Mouse (Mus musculus) layer of hippocampus, adult 9-10 months (tissue): ENCODE results near the gene Ncoa7.
A peak's percentile ranks its signal among the peaks of the same experiment; 100 is the strongest.
"Not testable (repeated sequence)": the region's sequence is repeated elsewhere in the genome, so short reads cannot be mapped to it uniquely, and the experiment has no call there.

ENCODE experiments used
- DNase-seq: peaks from one replicate; pipeline ENCODE4 v3.0.0; 2022; ENCODE audit warnings: low spot score

Gene Ncoa7

GRCm38 (mm10) chr10:30660564-30661328 is 142.4 kb downstream of the Ncoa7 start:
- peak; percentile 8 for DNase-seq

GRCm38 (mm10) chr10:30655655-30656054 is 147.5 kb downstream of the Ncoa7 start:
- DNase-seq: no peak

GRCm38 (mm10) chr10:30647681-30648080 is 155.4 kb downstream of the Ncoa7 start:
- DNase-seq: no peak

- no peak for DNase-seq
These were observed 164.9 kb downstream of the Ncoa7 start for GRCm38 (mm10) chr10:30638216-30638615.

GRCm38 (mm10) chr10:30636474-30637154 is 166.5 kb downstream of the Ncoa7 start:
- not testable (repeated sequence) for DNase-seq

GRCm38 (mm10) chr10:30632718-30633117 is 170.4 kb downstream of the Ncoa7 start:
- DNase-seq: no peak

GRCm38 (mm10) chr10:30629977-30630376 is 173.1 kb downstream of the Ncoa7 start:
- DNase-seq: no peak

- no peak for DNase-seq
These were observed 173.6 kb downstream of the Ncoa7 start, which contains the start of gene Hint3 for GRCm38 (mm10) chr10:30629513-30629912. Gene Hint3, minus strand, starts transcription at chr10:30629632.

GRCm38 (mm10) chr10:30628444-30628843 is 174.7 kb downstream of the Ncoa7 start:
- DNase-seq: not testable (repeated sequence)

GRCm38 (mm10) chr10:30627548-30627947 is 175.6 kb downstream of the Ncoa7 start:
- no peak for DNase-seq

GRCm38 (mm10) chr10:30624161-30625019 is 178.7 kb downstream of the Ncoa7 start:
- DNase-seq: no peak

- no peak for DNase-seq
These were observed 180.2 kb downstream of the Ncoa7 start for GRCm38 (mm10) chr10:30622928-30623327.

GRCm38 (mm10) chr10:30618918-30619210 is 184.3 kb downstream of the Ncoa7 start:
- no peak for DNase-seq

- DNase-seq: peak; percentile 98
These were observed 184.8 kb downstream of the Ncoa7 start for GRCm38 (mm10) chr10:30618091-30618917.

GRCm38 (mm10) chr10:30613039-30613438 is 190.1 kb downstream of the Ncoa7 start:
- no peak for DNase-seq

- DNase-seq: no peak
These were observed 193.5 kb downstream of the Ncoa7 start for GRCm38 (mm10) chr10:30609614-30610013.

- no peak for DNase-seq
These were observed 195.0 kb downstream of the Ncoa7 start for GRCm38 (mm10) chr10:30608109-30608508.

GRCm38 (mm10) chr10:30600542-30600966 is 202.6 kb downstream of the Ncoa7 start, which contains the start of gene Trmt11:
Gene Trmt11, minus strand, starts transcription at chr10:30600749.
- peak; percentile 60 for DNase-seq

GRCm38 (mm10) chr10:30600094-30600534 is 203.0 kb downstream of the Ncoa7 start:
- no peak for DNase-seq

- peak; percentile 22 for DNase-seq
These were observed 216.1 kb downstream of the Ncoa7 start for GRCm38 (mm10) chr10:30587037-30587436.

GRCm38 (mm10) chr10:30585691-30586090 is 217.4 kb downstream of the Ncoa7 start:
- DNase-seq: no peak
